Mouse (Mus musculus) kidney, adult 8-10 months (tissue): ENCODE data around the gene Hspb9.

Source experiments
- DNase-seq, 2 experiments: peaks; one replicate each; pipeline ENCODE4 v3.0.0; 2022

Gene Hspb9

GRCm38 (mm10) chr11:100713735-100714533, at the start of gene Hspb9:
TSS of gene Hspb9 (plus strand) at chr11:100713850.
- DNase-seq: peak in 1 of 2 experiments; percentile 70

DNA sequence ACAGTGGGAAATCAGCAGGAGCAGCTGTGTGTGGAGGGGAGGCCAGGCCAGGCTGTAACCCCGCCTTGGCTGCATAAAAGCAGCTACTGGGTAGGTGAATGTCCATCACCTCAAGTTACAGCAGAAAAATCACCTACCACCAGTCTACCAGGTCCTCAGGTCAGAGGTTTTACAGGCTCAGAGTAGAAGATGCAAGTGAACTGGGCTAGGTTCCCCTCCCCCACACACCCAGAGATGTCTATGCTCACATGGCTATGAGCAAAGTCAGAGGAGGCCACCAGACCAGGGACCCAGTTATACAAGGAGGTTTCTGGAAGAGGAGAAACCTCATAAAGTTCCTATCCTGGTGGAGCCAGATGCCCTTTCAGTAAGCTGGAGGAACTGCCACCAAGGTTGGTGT, 42.6 kb upstream of the Hspb9 start:
- DNase-seq: no peak

GRCm38 (mm10) chr11:100671956-100672355, 41.7 kb upstream of the Hspb9 start:
- DNase-seq: no peak

GRCm38 (mm10) chr11:100673169-100673568, 40.5 kb upstream of the Hspb9 start:
- no peak for DNase-seq

GRCm38 (mm10) chr11:100677810-100678209, 35.8 kb upstream of the Hspb9 start:
- DNase-seq: no peak

DNA sequence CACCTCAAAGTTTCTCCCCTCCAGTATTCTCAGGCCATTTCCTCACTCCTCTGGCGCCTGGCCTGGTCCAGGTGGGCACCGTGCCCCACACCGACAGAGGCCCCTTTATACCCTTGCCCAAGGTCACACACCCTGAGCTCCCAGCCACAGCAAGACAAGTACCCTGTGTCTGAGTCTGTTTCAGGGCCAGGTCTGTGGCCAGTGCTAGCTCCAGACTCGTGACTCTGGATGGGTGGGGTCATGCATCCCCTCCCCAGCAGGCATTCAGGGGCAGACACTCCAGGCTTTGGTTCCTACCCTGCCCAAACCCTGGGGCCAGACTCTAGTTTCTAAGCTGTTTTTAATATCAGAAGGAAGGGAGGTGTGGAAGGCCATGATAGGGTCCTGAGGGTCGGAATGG, 31.8 kb upstream of the Hspb9 start:
- DNase-seq: no peak

- no peak for DNase-seq
Observed at GRCm38 (mm10) chr11:100682526-100682925, 31.1 kb upstream of the Hspb9 start.

DNA sequence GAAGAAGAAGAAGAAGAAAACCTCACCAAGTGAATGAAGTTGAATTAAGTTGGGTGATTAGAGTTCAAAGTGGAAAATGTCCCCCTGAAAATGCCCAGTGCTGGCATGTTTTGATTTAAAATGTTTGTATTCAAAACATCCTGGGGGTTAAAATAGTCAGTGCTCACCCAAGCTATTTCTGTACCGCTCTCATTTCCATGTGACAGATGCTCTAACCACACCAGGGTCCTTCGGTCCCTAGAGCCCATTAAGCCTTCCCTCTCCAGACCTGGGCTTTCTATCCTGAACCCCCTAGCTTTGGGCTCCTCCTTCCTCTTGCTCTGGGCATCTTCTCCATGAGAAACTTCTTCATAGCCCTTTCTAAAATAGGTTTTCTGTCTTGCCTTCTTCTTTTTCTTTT, 29.6 kb upstream of the Hspb9 start:
- no peak for DNase-seq

DNA sequence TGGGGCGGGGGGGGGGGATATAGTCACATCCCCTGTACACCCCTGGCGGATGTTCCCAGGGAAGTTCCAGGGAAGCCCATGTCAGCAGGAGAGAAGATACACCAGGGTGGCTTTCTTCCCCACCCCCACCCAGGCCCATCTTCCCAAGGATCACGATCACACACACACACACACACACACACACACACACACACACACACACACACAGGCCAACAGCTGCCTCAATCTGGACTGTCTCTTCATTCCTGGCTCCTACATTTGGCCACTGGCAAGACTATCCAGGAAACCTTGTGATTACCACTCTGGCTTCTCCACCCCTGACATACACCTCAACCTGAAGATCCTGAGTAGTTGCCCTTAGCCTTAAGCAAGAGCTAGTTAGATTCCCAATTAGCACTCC, 28.3 kb upstream of the Hspb9 start:
- DNase-seq: no peak

- DNase-seq: no peak
Observed at GRCm38 (mm10) chr11:100687265-100687664, 26.4 kb upstream of the Hspb9 start.

GRCm38 (mm10) chr11:100688443-100688842, 25.2 kb upstream of the Hspb9 start:
- DNase-seq: no peak

DNA sequence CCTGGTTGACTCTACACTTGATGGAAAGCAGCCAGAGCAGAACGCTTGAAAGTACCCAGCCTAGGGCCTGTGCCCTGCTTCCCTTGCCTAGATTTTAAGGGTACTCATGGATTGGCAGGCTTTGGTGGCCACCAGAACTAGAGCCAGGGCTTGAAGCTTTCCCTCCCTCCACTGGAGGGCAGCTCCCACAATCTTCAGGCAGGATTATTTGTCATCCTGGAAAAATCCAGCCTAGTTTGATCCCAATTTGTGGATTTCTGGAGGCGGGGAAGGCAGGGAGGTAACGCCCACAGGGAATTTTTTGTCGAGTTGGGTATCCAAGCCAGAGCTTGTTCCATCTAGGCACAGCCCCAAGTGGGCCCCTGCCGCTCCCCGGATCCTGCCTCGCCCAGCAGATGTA, 23.3 kb upstream of the Hspb9 start:
- no peak for DNase-seq

DNA sequence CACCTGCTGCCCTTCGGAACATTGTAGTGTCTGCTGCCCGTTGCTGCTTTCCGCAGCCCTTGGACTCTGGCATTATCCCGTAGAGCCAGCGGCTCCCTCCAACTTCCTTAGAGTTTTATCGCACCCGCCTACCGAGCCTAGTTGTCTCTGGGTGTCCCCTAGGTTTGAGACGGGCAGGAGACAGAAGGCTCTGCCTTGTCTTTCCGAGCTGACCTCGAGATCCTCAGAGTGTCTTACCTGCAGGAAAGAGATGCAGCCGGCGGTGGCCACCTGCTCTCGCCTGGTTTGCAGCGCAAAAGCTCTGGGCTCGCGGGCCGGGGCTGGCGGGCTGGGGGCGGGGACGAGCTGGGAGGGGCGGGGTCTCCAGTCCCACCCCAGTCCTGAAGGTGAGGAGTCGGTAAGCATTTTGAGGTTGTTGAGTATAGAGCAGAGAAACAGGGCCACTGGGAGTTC, 21.5 kb upstream of the Hspb9 start, which contains the start of gene Zfp385c:
Gene Zfp385c, minus strand, starts transcription at position 292 of the 453 bp plus-strand sequence.
- DNase-seq: peak in 1 of 2 experiments; percentile 23

- no peak for DNase-seq
Observed at GRCm38 (mm10) chr11:100693154-100693553, 20.5 kb upstream of the Hspb9 start.

- peak in 1 of 2 experiments; percentile 82 for DNase-seq
Observed at GRCm38 (mm10) chr11:100694926-100695325, 18.7 kb upstream of the Hspb9 start.

DNA sequence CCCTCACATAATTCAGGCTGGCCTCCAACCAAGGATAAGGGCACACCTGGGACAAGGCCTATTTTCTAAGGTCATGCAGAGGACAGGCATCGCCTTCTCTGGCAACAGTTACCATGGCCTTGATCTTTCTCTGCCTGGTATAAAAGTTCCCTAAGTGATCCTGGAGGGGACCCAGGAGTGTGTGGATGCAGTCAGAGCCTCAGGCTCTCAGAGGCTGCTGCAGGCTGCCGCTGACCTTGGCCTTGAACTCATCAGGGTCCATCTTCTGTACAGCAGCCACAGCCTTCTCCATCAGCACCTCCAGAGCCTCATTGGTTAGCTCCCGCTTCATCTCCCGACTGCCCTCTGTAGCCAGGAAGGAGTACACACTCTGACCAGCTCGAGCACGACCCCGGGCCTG, 15.7 kb upstream of the Hspb9 start:
- DNase-seq: no peak

- no peak for DNase-seq
Observed at GRCm38 (mm10) chr11:100700710-100701109, 12.9 kb upstream of the Hspb9 start.

- peak in 1 of 2 experiments; percentile 50 for DNase-seq
Observed at GRCm38 (mm10) chr11:100701301-100701700, 12.3 kb upstream of the Hspb9 start.

DNA sequence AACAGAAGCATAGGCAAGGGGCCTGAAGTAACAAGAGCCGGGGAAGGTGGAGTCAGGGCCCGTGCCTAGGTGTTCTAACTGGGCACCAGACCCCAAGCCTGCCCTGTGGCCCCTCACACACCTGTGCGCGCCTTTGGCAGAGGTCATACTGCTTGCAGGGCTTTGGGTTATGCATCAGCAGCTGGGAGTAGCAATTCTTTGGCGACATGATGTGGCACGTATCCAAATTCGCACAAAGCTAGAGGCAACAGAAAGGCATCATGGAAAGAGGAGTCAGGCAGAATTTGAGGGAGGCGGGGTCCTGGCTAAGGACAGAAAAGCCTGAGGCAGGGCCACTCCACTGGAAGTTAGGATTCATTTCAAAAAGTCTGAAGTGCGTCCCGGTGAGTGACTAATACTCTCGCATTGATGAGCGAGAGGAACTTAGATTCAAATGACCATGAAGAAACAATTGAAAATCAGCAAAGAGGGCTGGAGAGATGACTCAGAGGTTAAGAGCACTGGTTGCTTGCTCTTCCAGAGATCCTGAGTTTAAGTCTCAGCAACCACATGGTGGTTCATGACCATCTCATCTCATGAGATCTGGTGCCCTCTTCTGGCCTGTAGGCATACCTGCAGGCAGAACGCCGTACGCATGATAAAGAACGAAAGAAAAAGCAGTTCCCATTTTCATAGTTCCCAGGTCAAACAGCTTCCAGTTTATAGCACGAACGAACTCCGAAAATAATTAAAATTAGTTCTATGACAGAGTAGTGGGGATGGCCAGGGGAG, 11.4 kb upstream of the Hspb9 start:
- peak in 1 of 2 experiments; percentile 63 for DNase-seq

GRCm38 (mm10) chr11:100702906-100703305, 10.7 kb upstream of the Hspb9 start:
- no peak for DNase-seq

DNA sequence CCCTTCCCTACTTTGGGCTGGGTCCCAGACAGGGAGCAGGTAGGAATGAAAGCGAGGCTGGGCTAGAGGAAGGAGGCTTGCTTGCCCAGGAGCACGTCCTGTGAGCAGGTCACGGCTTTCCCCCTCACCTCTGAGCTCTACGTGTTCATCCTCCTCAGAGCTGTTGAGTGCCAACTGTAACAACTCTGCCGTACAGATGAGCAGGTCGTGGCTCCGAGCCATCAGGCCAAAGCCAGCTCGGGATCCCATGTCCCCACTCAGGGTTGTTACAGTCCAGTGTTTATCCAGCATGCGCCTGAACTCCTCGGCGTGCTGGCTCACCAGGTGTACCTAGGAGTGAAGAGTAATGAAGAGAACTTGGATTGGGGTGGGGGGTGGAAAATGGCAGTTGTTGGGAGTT, 10.3 kb upstream of the Hspb9 start:
- peak in 1 of 2 experiments; percentile 63 for DNase-seq

DNA sequence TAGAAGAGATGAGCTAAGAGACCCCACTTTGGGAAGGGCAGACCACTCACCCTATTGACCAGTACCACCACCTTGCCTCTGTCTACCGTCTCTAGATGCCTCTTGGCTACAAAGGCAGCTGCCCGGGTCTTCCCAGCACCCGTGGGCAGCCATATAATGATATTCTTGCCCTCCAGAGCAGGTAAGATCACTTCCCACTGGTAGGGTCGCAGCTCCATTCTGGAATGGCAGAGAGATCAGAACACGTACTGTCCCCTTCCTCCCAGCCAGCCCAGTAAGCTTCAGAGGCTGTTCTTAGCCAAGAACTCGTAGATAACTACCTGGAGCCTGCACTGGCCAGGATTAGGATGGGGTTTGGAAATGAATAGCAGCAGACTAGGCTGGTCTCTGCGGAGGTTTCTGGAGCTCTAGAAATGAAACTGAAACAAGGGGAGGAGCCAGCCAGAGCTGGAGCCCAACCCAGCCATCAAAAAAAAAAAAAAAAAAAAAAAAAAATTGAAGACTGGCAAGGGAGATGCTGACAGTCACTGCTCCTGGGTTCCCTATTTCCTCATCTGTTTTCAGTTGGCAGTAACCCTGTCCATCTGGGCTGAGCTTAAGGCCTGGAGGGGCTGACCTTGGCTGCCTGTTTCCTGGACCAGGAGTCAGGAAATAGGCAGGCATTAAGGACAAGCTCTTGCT, 9.7 kb upstream of the Hspb9 start, which contains the start of gene Dhx58:
Gene Dhx58, minus strand, starts transcription at position 421 of the 681 bp plus-strand sequence.
- DNase-seq: no peak

DNA sequence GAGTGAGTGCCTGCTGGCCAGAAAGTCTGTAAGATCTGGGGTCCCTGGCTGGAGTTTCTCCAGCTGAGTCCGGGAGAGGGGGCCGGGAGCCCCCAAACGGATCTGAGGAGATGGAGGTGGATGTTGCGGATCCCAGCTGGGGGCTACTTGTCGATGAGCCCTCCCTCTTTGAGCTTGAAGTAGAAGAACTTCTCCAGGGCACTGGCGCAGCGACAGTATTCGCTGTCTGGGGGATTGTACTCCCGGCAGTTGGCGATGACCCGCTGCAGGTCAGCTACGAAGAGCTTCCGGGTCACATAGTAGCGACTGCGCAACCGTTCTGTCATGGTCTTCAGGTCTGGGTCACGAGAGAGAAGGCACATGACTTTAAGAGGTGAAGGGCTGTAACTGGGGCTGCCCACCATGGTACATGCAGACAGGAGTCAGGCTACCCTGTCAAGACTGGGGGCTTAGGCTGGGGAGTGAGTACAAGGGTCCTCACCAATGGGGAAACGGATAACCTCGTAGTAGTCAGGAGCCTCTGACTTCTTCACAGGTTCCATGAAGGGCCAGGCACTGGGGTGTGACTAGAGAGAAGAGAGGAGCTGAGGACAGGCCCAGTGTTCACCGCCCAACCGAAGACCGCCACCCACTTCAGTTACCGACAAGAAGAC, 8.4 kb upstream of the Hspb9 start:
- DNase-seq: no peak
